Mouse (Mus musculus): Measurements from ENCODE around the gene Ythdc1. TPM values are rescaled to one million over a fixed set of nuclear protein-coding genes. Genes with fewer than 3 reads are reported as not detected.

Ythdc1 gene
- 60.7 and 73.8 TPM in 2 replicates for polyA plus RNA-seq (2012; rRNA removed)

- TF ChIP-seq POLR2A (IDR thresholded peaks at IDR 0.05; ENCODE audit: borderline replicate concordance, extremely low read depth, insufficient read depth, insufficient read length, poor library complexity, severe bottlenecking), result peak; percentile 79; the same call in 1 of the 2 replicates
- no peak for TF ChIP-seq CTCF (IDR thresholded peaks at IDR 0.05; ENCODE audit: borderline replicate concordance, extremely low read depth, insufficient read depth, insufficient read length)
- peak; percentile 99 for DNase-seq (ENCODE audit: low read depth)
These were observed at the start of gene Ythdc1 for GRCm38 (mm10) chr5:86803962-86804940. Ythdc1 (plus strand) TSS chr5:86804221.

- DNase-seq (ENCODE audit: low read depth), result peak; percentile 5
- no peak for TF ChIP-seq CTCF (IDR thresholded peaks at IDR 0.05; ENCODE audit: borderline replicate concordance, extremely low read depth, insufficient read depth, insufficient read length)
- no peak for TF ChIP-seq POLR2A (IDR thresholded peaks at IDR 0.05; ENCODE audit: borderline replicate concordance, extremely low read depth, insufficient read depth, insufficient read length, poor library complexity, severe bottlenecking)
These were observed 34.9 kb upstream of the Ythdc1 start for GRCm38 (mm10) chr5:86769015-86769658.

- no peak for DNase-seq (ENCODE audit: low read depth)
- TF ChIP-seq CTCF (IDR thresholded peaks at IDR 0.05; ENCODE audit: borderline replicate concordance, extremely low read depth, insufficient read depth, insufficient read length) (no peak), POLR2A (IDR thresholded peaks at IDR 0.05; ENCODE audit: borderline replicate concordance, extremely low read depth, insufficient read depth, insufficient read length, poor library complexity, severe bottlenecking) (no peak)
These were observed 33.0 kb upstream of the Ythdc1 start for GRCm38 (mm10) chr5:86771010-86771409.

GRCm38 (mm10) chr5:86776941-86777340, 27.1 kb upstream of the Ythdc1 start:
- no peak for DNase-seq (ENCODE audit: low read depth)
- no peak for TF ChIP-seq CTCF (IDR thresholded peaks at IDR 0.05; ENCODE audit: borderline replicate concordance, extremely low read depth, insufficient read depth, insufficient read length)
- TF ChIP-seq POLR2A (IDR thresholded peaks at IDR 0.05; ENCODE audit: borderline replicate concordance, extremely low read depth, insufficient read depth, insufficient read length, poor library complexity, severe bottlenecking), result no peak

GRCm38 (mm10) chr5:86778471-86778870, 25.6 kb upstream of the Ythdc1 start:
- DNase-seq (ENCODE audit: low read depth), result no peak
- TF ChIP-seq POLR2A (IDR thresholded peaks at IDR 0.05; ENCODE audit: borderline replicate concordance, extremely low read depth, insufficient read depth, insufficient read length, poor library complexity, severe bottlenecking) (no peak), CTCF (IDR thresholded peaks at IDR 0.05; ENCODE audit: borderline replicate concordance, extremely low read depth, insufficient read depth, insufficient read length) (no peak)

DNA sequence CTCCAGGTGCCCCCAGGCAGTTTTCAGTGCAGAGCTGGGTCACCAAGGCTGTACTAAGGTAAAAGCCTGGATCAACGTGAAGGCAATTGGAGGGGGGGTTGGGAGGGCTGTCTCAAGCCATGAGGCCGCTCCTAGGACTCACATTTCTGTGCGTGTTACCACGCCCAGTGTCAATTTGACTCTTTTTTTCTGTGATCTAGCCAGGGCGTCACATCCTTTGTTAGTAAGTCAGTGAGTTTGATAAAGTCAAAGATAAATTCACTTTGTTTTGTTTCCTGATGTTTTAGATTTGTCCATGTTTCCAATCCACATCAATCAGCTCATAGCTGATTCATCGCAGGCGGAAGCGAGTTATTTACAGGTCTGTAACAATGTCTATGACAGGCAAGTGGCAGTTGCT, 21.0 kb upstream of the Ythdc1 start:
- no peak for TF ChIP-seq CTCF (IDR thresholded peaks at IDR 0.05; ENCODE audit: borderline replicate concordance, extremely low read depth, insufficient read depth, insufficient read length)
- no peak for TF ChIP-seq POLR2A (IDR thresholded peaks at IDR 0.05; ENCODE audit: borderline replicate concordance, extremely low read depth, insufficient read depth, insufficient read length, poor library complexity, severe bottlenecking)
- DNase-seq (ENCODE audit: low read depth), result no peak

GRCm38 (mm10) chr5:86784205-86784604, 19.8 kb upstream of the Ythdc1 start:
- DNase-seq (ENCODE audit: low read depth), result no peak
- TF ChIP-seq CTCF (IDR thresholded peaks at IDR 0.05; ENCODE audit: borderline replicate concordance, extremely low read depth, insufficient read depth, insufficient read length), result no peak
- no peak for TF ChIP-seq POLR2A (IDR thresholded peaks at IDR 0.05; ENCODE audit: borderline replicate concordance, extremely low read depth, insufficient read depth, insufficient read length, poor library complexity, severe bottlenecking)

- TF ChIP-seq CTCF (IDR thresholded peaks at IDR 0.05; ENCODE audit: borderline replicate concordance, extremely low read depth, insufficient read depth, insufficient read length) (no peak), POLR2A (IDR thresholded peaks at IDR 0.05; ENCODE audit: borderline replicate concordance, extremely low read depth, insufficient read depth, insufficient read length, poor library complexity, severe bottlenecking) (no peak)
- DNase-seq (ENCODE audit: low read depth), result no peak
These were observed 17.2 kb upstream of the Ythdc1 start for GRCm38 (mm10) chr5:86786798-86787197.

- TF ChIP-seq CTCF (IDR thresholded peaks at IDR 0.05; ENCODE audit: borderline replicate concordance, extremely low read depth, insufficient read depth, insufficient read length), result no peak
- no peak for TF ChIP-seq POLR2A (IDR thresholded peaks at IDR 0.05; ENCODE audit: borderline replicate concordance, extremely low read depth, insufficient read depth, insufficient read length, poor library complexity, severe bottlenecking)
- DNase-seq (ENCODE audit: low read depth), result no peak
These were observed 14.1 kb upstream of the Ythdc1 start for GRCm38 (mm10) chr5:86789954-86790353.

- DNase-seq (ENCODE audit: low read depth), result no peak
- TF ChIP-seq POLR2A (IDR thresholded peaks at IDR 0.05; ENCODE audit: borderline replicate concordance, extremely low read depth, insufficient read depth, insufficient read length, poor library complexity, severe bottlenecking), result no peak
- TF ChIP-seq CTCF (IDR thresholded peaks at IDR 0.05; ENCODE audit: borderline replicate concordance, extremely low read depth, insufficient read depth, insufficient read length), result no peak
These were observed 11.8 kb upstream of the Ythdc1 start for GRCm38 (mm10) chr5:86792249-86792648.

- DNase-seq (ENCODE audit: low read depth), result no peak
- TF ChIP-seq CTCF (IDR thresholded peaks at IDR 0.05; ENCODE audit: borderline replicate concordance, extremely low read depth, insufficient read depth, insufficient read length) (no peak), POLR2A (IDR thresholded peaks at IDR 0.05; ENCODE audit: borderline replicate concordance, extremely low read depth, insufficient read depth, insufficient read length, poor library complexity, severe bottlenecking) (no peak)
These were observed 11.2 kb upstream of the Ythdc1 start for GRCm38 (mm10) chr5:86792807-86793206.
